Mouse (Mus musculus): ENCODE measurements at regions not wholly inside any gene's neighbourhood (a gene's known extent, or its start where the extent isn't known, plus 50 kb on each side); places are given as distances from the start of the nearest gene placed in this dataset.

- no peak for DNase-seq (ENCODE audit: low spot score)
Measured at GRCm38 (mm10) chr2:173994301-173995073, 81.6 kb upstream of the Stx16 start.

- no peak for DNase-seq (ENCODE audit: low spot score)
Measured at GRCm38 (mm10) chr2:174004666-174005065, 71.4 kb upstream of the Stx16 start.

- DNase-seq (ENCODE audit: low spot score) = no peak
Measured at GRCm38 (mm10) chr2:174007976-174008349, 68.1 kb upstream of the Stx16 start.

- peak; percentile 52 for DNase-seq (ENCODE audit: low spot score)
Measured at GRCm38 (mm10) chr2:174008350-174009218, 67.5 kb upstream of the Stx16 start.

GRCm38 (mm10) chr2:174010038-174010437, 66.1 kb upstream of the Stx16 start:
- no peak for DNase-seq (ENCODE audit: low spot score)

- no peak for DNase-seq (ENCODE audit: low spot score)
Measured at GRCm38 (mm10) chr2:174011399-174011798, 64.7 kb upstream of the Stx16 start.

- no peak for DNase-seq (ENCODE audit: low spot score)
Measured at GRCm38 (mm10) chr2:174014361-174014760, 61.7 kb upstream of the Stx16 start.

GRCm38 (mm10) chr2:174015283-174015682, 60.8 kb upstream of the Stx16 start:
- no peak for DNase-seq (ENCODE audit: low spot score)

GRCm38 (mm10) chr2:174016068-174016467, 60.0 kb upstream of the Stx16 start:
- no peak for DNase-seq (ENCODE audit: low spot score)

GRCm38 (mm10) chr2:174017042-174017441, 59.1 kb upstream of the Stx16 start:
- no peak for DNase-seq (ENCODE audit: low spot score)

- DNase-seq (ENCODE audit: low spot score) = no peak
Measured at GRCm38 (mm10) chr2:174017596-174017995, 58.5 kb upstream of the Stx16 start.

GRCm38 (mm10) chr2:174018002-174018401, 58.1 kb upstream of the Stx16 start:
- no peak for DNase-seq (ENCODE audit: low spot score)

GRCm38 (mm10) chr2:174018986-174019385, 57.1 kb upstream of the Stx16 start:
- DNase-seq (ENCODE audit: low spot score) = no peak

GRCm38 (mm10) chr2:174019970-174020369, 56.1 kb upstream of the Stx16 start:
- no peak for DNase-seq (ENCODE audit: low spot score)

GRCm38 (mm10) chr2:174020447-174020846, 55.7 kb upstream of the Stx16 start:
- DNase-seq (ENCODE audit: low spot score) = no peak

GRCm38 (mm10) chr2:174021538-174021937, 54.6 kb upstream of the Stx16 start:
- DNase-seq (ENCODE audit: low spot score) = no peak

GRCm38 (mm10) chr2:174022292-174022691, 53.8 kb upstream of the Stx16 start:
- no peak for DNase-seq (ENCODE audit: low spot score)

- DNase-seq (ENCODE audit: low spot score) = no peak
Measured at GRCm38 (mm10) chr2:174025181-174025870, 50.8 kb upstream of the Stx16 start.

Data from yolk sac, embryonic 10.5 days (tissue).